Mouse (Mus musculus): Measurements from ENCODE around the gene Crisp4. TPM values are rescaled to one million over a fixed set of nuclear protein-coding genes. Genes with fewer than 3 reads are reported as not detected.

Gene Crisp4
- total RNA-seq (2021) (not detected), polyA plus RNA-seq (2012; rRNA removed) (not detected in 2 replicates)
- long read RNA-seq: 0 reads

- Histone ChIP-seq H3K36me3 (ENCODE audit: control insufficient read depth, insufficient read depth, low read length) (no peaks in the 10 kb centered on the region), H3K9ac (ENCODE audit: low read depth, low read length) (no peak within 1 kb of the TSS), H3K27me3 (ENCODE audit: control insufficient read depth, insufficient read depth, low read length) (no peaks in the 10 kb centered on the region), H3K79me2 (replicated peaks; ENCODE audit: control insufficient read depth, insufficient read depth, low read length) (no peaks in the 10 kb centered on the region), H3K4me3 (no peak within 1 kb of the TSS), H3K27ac (no peak within 1 kb of the TSS), H3K4me1 (ENCODE audit: control insufficient read depth, insufficient read depth, low read length) (no peaks in the 10 kb centered on the region)
- no peak for TF ChIP-seq EP300 (IDR thresholded peaks at IDR 0.05; ENCODE audit: insufficient read depth, low read depth, low read length)
- no peak for TF ChIP-seq POLR2A (IDR thresholded peaks at IDR 0.05; ENCODE audit: insufficient read depth, low read depth, low read length)
- no peak for TF ChIP-seq CTCF (IDR thresholded peaks at IDR 0.05)
- 52% methylated on average over 3 of the region's 3 CpGs for WGBS
- intact Hi-C loops (cut with DNase I): no loop called here
- DNase-seq: no peak
Observed at GRCm38 (mm10) chr1:18145802-18146201, at the start of gene Crisp4. Gene Crisp4, minus strand, starts transcription at chr1:18145902.

- no peak for DNase-seq
- H3K4me1 ChIP-seq (ENCODE audit: control insufficient read depth, insufficient read depth, low read length): no peaks in the 10 kb centered on the region
- no peaks in the 10 kb centered on the region for H3K27me3 ChIP-seq (ENCODE audit: control insufficient read depth, insufficient read depth, low read length)
- no peaks in the 10 kb centered on the region for H3K36me3 ChIP-seq (ENCODE audit: control insufficient read depth, insufficient read depth, low read length)
- H3K4me3 ChIP-seq: no peak overlapping the region
- WGBS: 28% methylated on average over 4 of the region's 4 CpGs
- intact Hi-C loops (cut with DNase I): no loop called here
- H3K79me2 ChIP-seq (replicated peaks; ENCODE audit: control insufficient read depth, insufficient read depth, low read length): no peaks in the 10 kb centered on the region
- no peak for TF ChIP-seq CTCF (IDR thresholded peaks at IDR 0.05)
- TF ChIP-seq POLR2A (IDR thresholded peaks at IDR 0.05; ENCODE audit: insufficient read depth, low read depth, low read length): no peak
- TF ChIP-seq EP300 (IDR thresholded peaks at IDR 0.05; ENCODE audit: insufficient read depth, low read depth, low read length): no peak
- no peak overlapping the region for H3K27ac ChIP-seq
- H3K9ac ChIP-seq (ENCODE audit: low read depth, low read length): no peak overlapping the region
Observed at GRCm38 (mm10) chr1:18191719-18192118, 46.0 kb upstream of the Crisp4 start.

GRCm38 (mm10) chr1:18190714-18191712, 45.3 kb upstream of the Crisp4 start:
- H3K9ac ChIP-seq (ENCODE audit: low read depth, low read length): no peak overlapping the region
- no peaks in the 10 kb centered on the region for H3K27me3 ChIP-seq (ENCODE audit: control insufficient read depth, insufficient read depth, low read length)
- TF ChIP-seq CTCF (IDR thresholded peaks at IDR 0.05): no peak
- TF ChIP-seq POLR2A (IDR thresholded peaks at IDR 0.05; ENCODE audit: insufficient read depth, low read depth, low read length): no peak
- no peak for TF ChIP-seq EP300 (IDR thresholded peaks at IDR 0.05; ENCODE audit: insufficient read depth, low read depth, low read length)
- no peak overlapping the region for H3K27ac ChIP-seq
- no peaks in the 10 kb centered on the region for H3K4me1 ChIP-seq (ENCODE audit: control insufficient read depth, insufficient read depth, low read length)
- WGBS: 4% methylated on average over 1 of the region's 1 CpGs
- no peak for DNase-seq
- no peaks in the 10 kb centered on the region for H3K79me2 ChIP-seq (replicated peaks; ENCODE audit: control insufficient read depth, insufficient read depth, low read length)
- H3K4me3 ChIP-seq: no peak overlapping the region
- intact Hi-C loops (cut with DNase I): no loop called here
- H3K36me3 ChIP-seq (ENCODE audit: control insufficient read depth, insufficient read depth, low read length): no peaks in the 10 kb centered on the region

GRCm38 (mm10) chr1:18181167-18181566, 35.5 kb upstream of the Crisp4 start:
- Histone ChIP-seq H3K4me1 (ENCODE audit: control insufficient read depth, insufficient read depth, low read length) (no peaks in the 10 kb centered on the region), H3K4me3 (no peak overlapping the region), H3K36me3 (ENCODE audit: control insufficient read depth, insufficient read depth, low read length) (no peaks in the 10 kb centered on the region), H3K9ac (ENCODE audit: low read depth, low read length) (no peak overlapping the region), H3K27ac (no peak overlapping the region), H3K79me2 (replicated peaks; ENCODE audit: control insufficient read depth, insufficient read depth, low read length) (no peaks in the 10 kb centered on the region), H3K27me3 (ENCODE audit: control insufficient read depth, insufficient read depth, low read length) (no peaks in the 10 kb centered on the region)
- no peak for TF ChIP-seq CTCF (IDR thresholded peaks at IDR 0.05)
- TF ChIP-seq EP300 (IDR thresholded peaks at IDR 0.05; ENCODE audit: insufficient read depth, low read depth, low read length): no peak
- no peak for DNase-seq
- WGBS: 42% methylated on average over 3 of the region's 3 CpGs
- intact Hi-C loops (cut with DNase I): no loop called here

- Histone ChIP-seq H3K4me1 (ENCODE audit: control insufficient read depth, insufficient read depth, low read length) (no peaks in the 10 kb centered on the region), H3K27ac (no peak overlapping the region), H3K9ac (ENCODE audit: low read depth, low read length) (no peak overlapping the region), H3K4me3 (no peak overlapping the region), H3K36me3 (ENCODE audit: control insufficient read depth, insufficient read depth, low read length) (no peaks in the 10 kb centered on the region), H3K27me3 (ENCODE audit: control insufficient read depth, insufficient read depth, low read length) (no peaks in the 10 kb centered on the region), H3K79me2 (replicated peaks; ENCODE audit: control insufficient read depth, insufficient read depth, low read length) (no peaks in the 10 kb centered on the region)
- TF ChIP-seq CTCF (IDR thresholded peaks at IDR 0.05) (no peak), EP300 (IDR thresholded peaks at IDR 0.05; ENCODE audit: insufficient read depth, low read depth, low read length) (no peak), POLR2A (IDR thresholded peaks at IDR 0.05; ENCODE audit: insufficient read depth, low read depth, low read length) (no peak)
- intact Hi-C loops (cut with DNase I): no loop called here
- DNase-seq: no peak
- 57% methylated on average over 4 of the region's 4 CpGs for WGBS
Observed at GRCm38 (mm10) chr1:18170573-18170972, 24.9 kb upstream of the Crisp4 start.

GRCm38 (mm10) chr1:18168261-18168660, 22.6 kb upstream of the Crisp4 start:
- TF ChIP-seq CTCF (IDR thresholded peaks at IDR 0.05): no peak
- no peak for TF ChIP-seq EP300 (IDR thresholded peaks at IDR 0.05; ENCODE audit: insufficient read depth, low read depth, low read length)
- TF ChIP-seq POLR2A (IDR thresholded peaks at IDR 0.05; ENCODE audit: insufficient read depth, low read depth, low read length): no peak
- Histone ChIP-seq H3K79me2 (replicated peaks; ENCODE audit: control insufficient read depth, insufficient read depth, low read length) (no peaks in the 10 kb centered on the region), H3K4me1 (ENCODE audit: control insufficient read depth, insufficient read depth, low read length) (no peaks in the 10 kb centered on the region), H3K27ac (no peak overlapping the region), H3K9ac (ENCODE audit: low read depth, low read length) (no peak overlapping the region), H3K4me3 (no peak overlapping the region), H3K36me3 (ENCODE audit: control insufficient read depth, insufficient read depth, low read length) (no peaks in the 10 kb centered on the region), H3K27me3 (ENCODE audit: control insufficient read depth, insufficient read depth, low read length) (no peaks in the 10 kb centered on the region)
- DNase-seq: no peak
- WGBS: 54% methylated on average over 1 of the region's 1 CpGs
- intact Hi-C loops (cut with DNase I): no loop called here
